Mouse (Mus musculus) heart, embryonic 16.5 days (tissue): ENCODE data around the gene Fn1. TPM values are rescaled to one million over a fixed set of nuclear protein-coding genes. Genes with fewer than 3 reads are reported as not detected.

Experiments used
- ATAC-seq: fragments of 200-750 bp; cut with Nextera tagmentation; replicated peaks from 2 replicates; pipeline ENCODE4 v1.8.0; 2017; ENCODE audit warnings: moderate number of reproducible peaks; ENCODE audit not compliant: insufficient read depth, low FRiP score; ENCODE audit errors: extremely low read depth
- H3K27ac ChIP-seq: fragments of 300-500 bp; sonication (generic); 2 replicates; pipeline ENCODE4 v1.5.1; 2014; ENCODE audit warnings: mild to moderate bottlenecking, low read length, control low read depth, moderate library complexity
- H3K27me3 ChIP-seq: fragments of 300-500 bp; sonication (generic); 2 replicates; pipeline ENCODE4 v1.6.1; 2014; ENCODE audit warnings: low read length, mixed read lengths; ENCODE audit not compliant: control insufficient read depth, insufficient read depth
- H3K36me3 ChIP-seq: fragments of 300-500 bp; sonication (generic); 2 replicates; pipeline ENCODE4 v1.6.1; 2014; ENCODE audit not compliant: control insufficient read depth, insufficient read depth
- H3K4me1 ChIP-seq: fragments of 300-500 bp; sonication (generic); 2 replicates; pipeline ENCODE4 v1.6.1; 2014; ENCODE audit warnings: low read length, mixed read lengths; ENCODE audit not compliant: control insufficient read depth, insufficient read depth
- H3K4me2 ChIP-seq: fragments of 300-500 bp; sonication (generic); 2 replicates; pipeline ENCODE4 v1.6.1; 2014; ENCODE audit warnings: low read depth, mild to moderate bottlenecking, control low read depth, low read length
- H3K4me3 ChIP-seq: fragments of 300-500 bp; sonication (generic); 2 replicates; pipeline ENCODE4 v1.5.1; 2014; ENCODE audit warnings: mild to moderate bottlenecking, control low read depth, low read length
- H3K9ac ChIP-seq: fragments of 300-500 bp; sonication (generic); 2 replicates; pipeline ENCODE4 v1.6.1; 2014; ENCODE audit warnings: low read length, control low read depth
- H3K9me3 ChIP-seq: fragments of 300-500 bp; sonication (generic); replicated peaks from 2 replicates; pipeline ENCODE4 v1.6.1; 2016; ENCODE audit warnings: low read length; ENCODE audit not compliant: control insufficient read depth
- WGBS: fragments of 180-500 bp; shearing (Covaris S2); extraction: QIAGEN DNeasy Blood & Tissue Kit; methylation state at CpG from one replicate; pipeline ENCODE4 v1.1.7; 2014; 5-methylcytosine and 5-hydroxymethylcytosine counted together
- polyA plus RNA-seq: library from polyadenylated mRNA; unstranded; fragments of >200 nt; fragmentation: Nextera tagmentation; extraction: Ambion mirVana; gene quantifications from 2 replicates; pipeline ENCODE4 v1.2.1, GENCODE M21; 2015

The Fn1 gene
- polyA plus RNA-seq, 1 experiment from 2014 or later, result 158 TPM

- H3K27ac ChIP-seq, result no peak overlapping the region
- H3K27me3 ChIP-seq, result no peaks in the 10 kb centered on the region
- H3K9me3 ChIP-seq, result no peaks in the 10 kb centered on the region
- no peak overlapping the region for H3K4me3 ChIP-seq
- H3K4me2 ChIP-seq, result no peak overlapping the region
- no peaks in the 10 kb centered on the region for H3K4me1 ChIP-seq
- no peak overlapping the region for H3K9ac ChIP-seq
- 82% methylated on average over 8 of the region's 8 CpGs for WGBS
- no peak for ATAC-seq
- H3K36me3 ChIP-seq, result peaks cover 43% of the 10 kb centered on the region
These were observed 22.8 kb downstream of the Fn1 start for GRCm38 (mm10) chr1:71630243-71630642.

GRCm38 (mm10) chr1:71623625-71624024, 29.4 kb downstream of the Fn1 start:
- no peaks in the 10 kb centered on the region for H3K9me3 ChIP-seq
- H3K4me1 ChIP-seq, result no peaks in the 10 kb centered on the region
- no peak overlapping the region for H3K27ac ChIP-seq
- no peak for ATAC-seq
- peaks cover 46% of the 10 kb centered on the region for H3K36me3 ChIP-seq
- H3K27me3 ChIP-seq, result no peaks in the 10 kb centered on the region
- H3K4me3 ChIP-seq, result no peak overlapping the region
- no peak overlapping the region for H3K4me2 ChIP-seq
- WGBS, result 82% methylated on average over 6 of the region's 6 CpGs
- H3K9ac ChIP-seq, result no peak overlapping the region

- H3K27ac ChIP-seq, result no peak overlapping the region
- H3K36me3 ChIP-seq, result peaks cover 34% of the 10 kb centered on the region
- H3K4me1 ChIP-seq, result no peaks in the 10 kb centered on the region
- H3K27me3 ChIP-seq, result no peaks in the 10 kb centered on the region
- ATAC-seq, result no peak
- WGBS, result 93% methylated on average over 2 of the region's 2 CpGs
- H3K4me3 ChIP-seq, result no peak overlapping the region
- H3K9ac ChIP-seq, result no peak overlapping the region
- no peaks in the 10 kb centered on the region for H3K9me3 ChIP-seq
- H3K4me2 ChIP-seq, result no peak overlapping the region
These were observed 31.5 kb downstream of the Fn1 start for GRCm38 (mm10) chr1:71621526-71621925.

GRCm38 (mm10) chr1:71614545-71615246, 38.3 kb downstream of the Fn1 start:
- H3K4me2 ChIP-seq, result no peak overlapping the region
- peaks cover 48% of the 10 kb centered on the region for H3K36me3 ChIP-seq
- H3K4me1 ChIP-seq, result no peaks in the 10 kb centered on the region
- H3K27ac ChIP-seq, result no peak overlapping the region
- no peaks in the 10 kb centered on the region for H3K27me3 ChIP-seq
- H3K4me3 ChIP-seq, result no peak overlapping the region
- H3K9ac ChIP-seq, result no peak overlapping the region
- WGBS, result 79% methylated on average over 8 of the region's 8 CpGs
- ATAC-seq, result no peak
- no peaks in the 10 kb centered on the region for H3K9me3 ChIP-seq

- WGBS, result 91% methylated on average over 21 of the region's 21 CpGs
- Histone ChIP-seq H3K36me3 (peaks cover 46% of the 10 kb centered on the region), H3K4me3 (no peak overlapping the region), H3K27ac (no peak overlapping the region), H3K4me2 (no peak overlapping the region), H3K9me3 (no peaks in the 10 kb centered on the region), H3K27me3 (no peaks in the 10 kb centered on the region), H3K4me1 (no peaks in the 10 kb centered on the region), H3K9ac (no peak overlapping the region)
- ATAC-seq, result no peak
These were observed 40.7 kb downstream of the Fn1 start for GRCm38 (mm10) chr1:71612256-71612655.

GRCm38 (mm10) chr1:71609916-71610315, 43.1 kb downstream of the Fn1 start:
- no peak overlapping the region for H3K27ac ChIP-seq
- H3K9me3 ChIP-seq, result no peaks in the 10 kb centered on the region
- H3K4me1 ChIP-seq, result no peaks in the 10 kb centered on the region
- 84% methylated on average over 5 of the region's 5 CpGs for WGBS
- ATAC-seq, result no peak
- H3K4me2 ChIP-seq, result no peak overlapping the region
- H3K27me3 ChIP-seq, result no peaks in the 10 kb centered on the region
- no peak overlapping the region for H3K9ac ChIP-seq
- peaks cover 57% of the 10 kb centered on the region for H3K36me3 ChIP-seq
- H3K4me3 ChIP-seq, result no peak overlapping the region

- Histone ChIP-seq H3K9ac (no peak overlapping the region), H3K4me1 (no peaks in the 10 kb centered on the region), H3K9me3 (no peaks in the 10 kb centered on the region), H3K36me3 (peaks cover 56% of the 10 kb centered on the region), H3K27ac (no peak overlapping the region), H3K27me3 (no peaks in the 10 kb centered on the region), H3K4me3 (no peak overlapping the region), H3K4me2 (no peak overlapping the region)
- no peak for ATAC-seq
- 93% methylated on average over 37 of the region's 37 CpGs for WGBS
These were observed 43.8 kb downstream of the Fn1 start for GRCm38 (mm10) chr1:71609057-71609775.

- no peak overlapping the region for H3K27ac ChIP-seq
- H3K4me3 ChIP-seq, result no peak overlapping the region
- H3K36me3 ChIP-seq, result peaks cover 54% of the 10 kb centered on the region
- no peak overlapping the region for H3K9ac ChIP-seq
- no peaks in the 10 kb centered on the region for H3K4me1 ChIP-seq
- no peak for ATAC-seq
- no peaks in the 10 kb centered on the region for H3K9me3 ChIP-seq
- H3K4me2 ChIP-seq, result no peak overlapping the region
- no peaks in the 10 kb centered on the region for H3K27me3 ChIP-seq
- 88% methylated on average over 8 of the region's 8 CpGs for WGBS
These were observed 46.2 kb downstream of the Fn1 start for GRCm38 (mm10) chr1:71606600-71607325.

GRCm38 (mm10) chr1:71605751-71606150, 47.2 kb downstream of the Fn1 start:
- Histone ChIP-seq H3K9me3 (no peaks in the 10 kb centered on the region), H3K27ac (no peak overlapping the region), H3K9ac (no peak overlapping the region), H3K4me1 (no peaks in the 10 kb centered on the region), H3K4me2 (no peak overlapping the region), H3K4me3 (no peak overlapping the region), H3K36me3 (peaks cover 50% of the 10 kb centered on the region), H3K27me3 (no peaks in the 10 kb centered on the region)
- no peak for ATAC-seq
- WGBS, result 83% methylated on average over 2 of the region's 2 CpGs
